Mouse (Mus musculus) midbrain, postnatal 0 days (tissue): ENCODE measurements around the gene Nrxn1. TPM values are rescaled to one million over a fixed set of nuclear protein-coding genes. Genes with fewer than 3 reads are reported as not detected.
A peak's percentile ranks its signal among the peaks of the same experiment; 100 is the strongest.

Experiments used
- ATAC-seq: fragments of 200-750 bp; cut with Nextera tagmentation; 2 replicates; pipeline ENCODE4 v1.8.0; 2017; ENCODE audit warnings: moderate number of reproducible peaks, mild to moderate bottlenecking, moderate TSS enrichment, moderate library complexity; ENCODE audit not compliant: low FRiP score
- DNase-seq: peaks from one replicate; pipeline ENCODE4 v3.0.0-alpha.2; 2015; ENCODE audit warnings: low spot score
- H3K27ac ChIP-seq: fragments of 300-500 bp; sonication (generic); 2 replicates; pipeline ENCODE4 v1.5.1; 2014; ENCODE audit warnings: low read depth, mild to moderate bottlenecking, low read length, mixed read lengths
- H3K27me3 ChIP-seq: fragments of 300-500 bp; sonication (generic); 2 replicates; pipeline ENCODE4 v1.6.1; 2014; ENCODE audit warnings: low read length, control low read depth, mixed read lengths; ENCODE audit not compliant: insufficient read depth
- H3K36me3 ChIP-seq: fragments of 300-500 bp; sonication (generic); 2 replicates; pipeline ENCODE4 v1.6.1; 2014; ENCODE audit warnings: low read length, control low read depth, mixed read lengths; ENCODE audit not compliant: insufficient read depth
- H3K4me1 ChIP-seq: fragments of 300-500 bp; sonication (generic); 2 replicates; pipeline ENCODE4 v1.6.1; 2014; ENCODE audit warnings: mild to moderate bottlenecking, control low read depth, antibody characterized with exemption, low read length, mixed read lengths; ENCODE audit not compliant: insufficient read depth
- H3K4me2 ChIP-seq: fragments of 300-500 bp; sonication (generic); 2 replicates; pipeline ENCODE4 v1.6.1; 2014; ENCODE audit warnings: low read depth, mild to moderate bottlenecking, low read length, mixed read lengths; ENCODE audit not compliant: poor library complexity, severe bottlenecking
- H3K4me3 ChIP-seq: fragments of 300-500 bp; sonication (generic); 2 replicates; pipeline ENCODE4 v1.5.1; 2014; ENCODE audit warnings: low read depth, mild to moderate bottlenecking, low read length, moderate library complexity
- H3K9ac ChIP-seq: fragments of 300-500 bp; sonication (generic); replicated peaks from 2 replicates; pipeline ENCODE4 v1.6.1; 2014; ENCODE audit warnings: mild to moderate bottlenecking, low read length, moderate library complexity, mixed read lengths; ENCODE audit not compliant: poor library complexity, severe bottlenecking
- H3K9me3 ChIP-seq: fragments of 300-500 bp; sonication (generic); 2 replicates; pipeline ENCODE4 v1.6.1; 2016; ENCODE audit warnings: low read length, control low read depth
- CTCF ChIP-seq: IDR thresholded peaks from 2 replicates; pipeline ENCODE4 v1.5.1; 2016; ENCODE audit warnings: antibody characterized with exemption, mild to moderate bottlenecking
- WGBS: fragments of 180-500 bp; shearing (Covaris S2); extraction: QIAGEN DNeasy Blood & Tissue Kit; methylation state at CpG from one replicate; pipeline ENCODE4 v1.1.7; 2014; 5-methylcytosine and 5-hydroxymethylcytosine counted together
- polyA plus RNA-seq: library from polyadenylated mRNA; unstranded; fragments of >200 nt; fragmentation: Nextera tagmentation; extraction: Ambion mirVana; gene quantifications from 2 replicates; pipeline ENCODE4 v1.2.1, GENCODE M21; 2015
- total RNA-seq: library from RNA; depleted of rRNA; stranded (reverse); fragments of >200 nt; gene quantifications from 2 replicates; pipeline ENCODE4 v1.2.3, GENCODE M21; 2014

Nrxn1 gene
- total and polyA plus RNA-seq, 2 experiments from 2014 or later: 240 to 472 TPM

- Histone ChIP-seq H3K4me1 (no peaks in the 10 kb centered on the region), H3K9ac (no peak overlapping the region), H3K36me3 (no peaks in the 10 kb centered on the region), H3K4me2 (no peak overlapping the region), H3K4me3 (no peak overlapping the region), H3K27ac (no peak overlapping the region), H3K27me3 (no peaks in the 10 kb centered on the region), H3K9me3 (no peaks in the 10 kb centered on the region)
- DNase-seq: no peak
- no peak for ATAC-seq
- 84% methylated on average over 1 of the region's 1 CpGs for WGBS
- TF ChIP-seq CTCF: no peak
Observed at GRCm38 (mm10) chr17:90333445-90333844, 759.4 kb downstream of the Nrxn1 start.

GRCm38 (mm10) chr17:90323674-90324073 lies 769.2 kb downstream of the Nrxn1 start:
- Histone ChIP-seq H3K9me3 (no peaks in the 10 kb centered on the region), H3K4me1 (no peaks in the 10 kb centered on the region), H3K27ac (no peak overlapping the region), H3K27me3 (no peaks in the 10 kb centered on the region), H3K9ac (no peak overlapping the region), H3K4me2 (no peak overlapping the region), H3K4me3 (no peak overlapping the region), H3K36me3 (no peaks in the 10 kb centered on the region)
- WGBS: 88% methylated on average over 6 of the region's 6 CpGs
- no peak for ATAC-seq
- DNase-seq: no peak
- no peak for TF ChIP-seq CTCF

GRCm38 (mm10) chr17:90272225-90272624 lies 820.6 kb downstream of the Nrxn1 start:
- ATAC-seq (no peak), DNase-seq (no peak)
- no peak overlapping the region for H3K9ac ChIP-seq
- H3K27me3 ChIP-seq: no peaks in the 10 kb centered on the region
- TF ChIP-seq CTCF: no peak
- 69% methylated on average over 4 of the region's 4 CpGs for WGBS
- H3K27ac ChIP-seq: no peak overlapping the region
- no peak overlapping the region for H3K4me3 ChIP-seq
- no peaks in the 10 kb centered on the region for H3K9me3 ChIP-seq
- no peaks in the 10 kb centered on the region for H3K4me1 ChIP-seq
- H3K36me3 ChIP-seq: no peaks in the 10 kb centered on the region
- H3K4me2 ChIP-seq: no peak overlapping the region

- H3K36me3 ChIP-seq: no peaks in the 10 kb centered on the region
- no peaks in the 10 kb centered on the region for H3K4me1 ChIP-seq
- ATAC-seq (no peak), DNase-seq (no peak)
- H3K9ac ChIP-seq: no peak overlapping the region
- H3K9me3 ChIP-seq: no peaks in the 10 kb centered on the region
- 21% methylated on average over 4 of the region's 4 CpGs for WGBS
- H3K4me2 ChIP-seq: no peak overlapping the region
- TF ChIP-seq CTCF: no peak
- H3K27me3 ChIP-seq: no peaks in the 10 kb centered on the region
- H3K4me3 ChIP-seq: no peak overlapping the region
- H3K27ac ChIP-seq: no peak overlapping the region
Observed at GRCm38 (mm10) chr17:90271165-90271564, 821.7 kb downstream of the Nrxn1 start.

GRCm38 (mm10) chr17:90269143-90269542 lies 823.7 kb downstream of the Nrxn1 start:
- TF ChIP-seq CTCF: peak; percentile 48
- H3K9me3 ChIP-seq: no peaks in the 10 kb centered on the region
- no peaks in the 10 kb centered on the region for H3K36me3 ChIP-seq
- DNase-seq (peak; percentile 15), ATAC-seq (no peak)
- 66% methylated on average over 2 of the region's 2 CpGs for WGBS
- no peaks in the 10 kb centered on the region for H3K4me1 ChIP-seq
- H3K9ac ChIP-seq: no peak overlapping the region
- no peak overlapping the region for H3K4me2 ChIP-seq
- no peaks in the 10 kb centered on the region for H3K27me3 ChIP-seq
- no peak overlapping the region for H3K4me3 ChIP-seq
- H3K27ac ChIP-seq: no peak overlapping the region

GRCm38 (mm10) chr17:90253451-90254131 lies 839.3 kb downstream of the Nrxn1 start:
- no peak overlapping the region for H3K27ac ChIP-seq
- TF ChIP-seq CTCF: no peak
- no peak overlapping the region for H3K4me3 ChIP-seq
- H3K9me3 ChIP-seq: no peaks in the 10 kb centered on the region
- H3K27me3 ChIP-seq: no peaks in the 10 kb centered on the region
- ATAC-seq (no peak), DNase-seq (no peak)
- 0 out of 2 replicates have a peak, but pooled peaks cover 6% of the 10 kb centered on the region for H3K4me1 ChIP-seq
- H3K36me3 ChIP-seq: no peaks in the 10 kb centered on the region
- no peak overlapping the region for H3K9ac ChIP-seq
- H3K4me2 ChIP-seq: no peak overlapping the region
- 39% methylated on average over 5 of the region's 5 CpGs for WGBS
